Mouse (Mus musculus): ENCODE data around the gene Cntn4. TPM values are rescaled to one million over a fixed set of nuclear protein-coding genes. Genes with fewer than 3 reads are reported as not detected.

Cntn4 gene
- polyA plus RNA-seq, 1 experiment from 2014 or later = 0.72 TPM

GRCm38 (mm10) chr6:106332466-106332865, 655.0 kb downstream of the Cntn4 start:
- 85% methylated on average over 3 of the region's 3 CpGs for WGBS
- Histone ChIP-seq H3K27me3 (ENCODE audit: control insufficient read depth, insufficient read depth, low read length) (no peaks in the 10 kb centered on the region), H3K4me3 (ENCODE audit: low read depth, low read length) (no peak overlapping the region), H3K9ac (ENCODE audit: low read length) (no peak overlapping the region), H3K9me3 (ENCODE audit: control insufficient read depth, low read length) (no peaks in the 10 kb centered on the region), H3K27ac (replicated peaks) (no peak overlapping the region), H3K36me3 (ENCODE audit: control insufficient read depth, insufficient read depth, low read length) (no peaks in the 10 kb centered on the region), H3K4me2 (replicated peaks; ENCODE audit: low read depth) (no peak overlapping the region), H3K4me1 (replicated peaks; ENCODE audit: control insufficient read depth, insufficient read depth) (no peaks in the 10 kb centered on the region)
- DNase-seq (ENCODE audit: low spot score) (no peak), ATAC-seq (ENCODE audit: low FRiP score, low TSS enrichment) (no peak)
- no peak for TF ChIP-seq CTCF (IDR thresholded peaks at IDR 0.05; ENCODE audit: low read depth)
- no peak for TF ChIP-seq EP300 (optimal IDR thresholded peaks at IDR 0.05)

- Histone ChIP-seq H3K4me2 (replicated peaks; ENCODE audit: low read depth) (no peak overlapping the region), H3K9ac (ENCODE audit: low read length) (no peak overlapping the region), H3K27me3 (ENCODE audit: control insufficient read depth, insufficient read depth, low read length) (no peaks in the 10 kb centered on the region), H3K27ac (replicated peaks) (no peak overlapping the region), H3K4me3 (ENCODE audit: low read depth, low read length) (no peak overlapping the region), H3K36me3 (ENCODE audit: control insufficient read depth, insufficient read depth, low read length) (no peaks in the 10 kb centered on the region), H3K9me3 (ENCODE audit: control insufficient read depth, low read length) (no peaks in the 10 kb centered on the region), H3K4me1 (replicated peaks; ENCODE audit: control insufficient read depth, insufficient read depth) (no peaks in the 10 kb centered on the region)
- WGBS = 75% methylated on average over 1 of the region's 1 CpGs
- no peak for TF ChIP-seq EP300 (optimal IDR thresholded peaks at IDR 0.05)
- no peak for TF ChIP-seq CTCF (IDR thresholded peaks at IDR 0.05; ENCODE audit: low read depth)
- ATAC-seq (ENCODE audit: low FRiP score, low TSS enrichment) (no peak), DNase-seq (ENCODE audit: low spot score) (no peak)
Measured at GRCm38 (mm10) chr6:106332933-106333332, 655.5 kb downstream of the Cntn4 start.

GRCm38 (mm10) chr6:106335066-106335465, 657.6 kb downstream of the Cntn4 start:
- Histone ChIP-seq H3K4me1 (replicated peaks; ENCODE audit: control insufficient read depth, insufficient read depth) (no peaks in the 10 kb centered on the region), H3K9me3 (ENCODE audit: control insufficient read depth, low read length) (no peaks in the 10 kb centered on the region), H3K4me3 (ENCODE audit: low read depth, low read length) (no peak overlapping the region), H3K9ac (ENCODE audit: low read length) (no peak overlapping the region), H3K36me3 (ENCODE audit: control insufficient read depth, insufficient read depth, low read length) (no peaks in the 10 kb centered on the region), H3K27me3 (ENCODE audit: control insufficient read depth, insufficient read depth, low read length) (no peaks in the 10 kb centered on the region), H3K27ac (replicated peaks) (no peak overlapping the region), H3K4me2 (replicated peaks; ENCODE audit: low read depth) (no peak overlapping the region)
- TF ChIP-seq EP300 (optimal IDR thresholded peaks at IDR 0.05) = no peak
- no peak for TF ChIP-seq CTCF (IDR thresholded peaks at IDR 0.05; ENCODE audit: low read depth)
- ATAC-seq (ENCODE audit: low FRiP score, low TSS enrichment) = no peak
- 53% methylated on average over 1 of the region's 1 CpGs for WGBS
- no peak for DNase-seq (ENCODE audit: low spot score)

- ATAC-seq (ENCODE audit: low FRiP score, low TSS enrichment) = no peak
- no peaks in the 10 kb centered on the region for H3K9me3 ChIP-seq (ENCODE audit: control insufficient read depth, low read length)
- no peaks in the 10 kb centered on the region for H3K27me3 ChIP-seq (ENCODE audit: control insufficient read depth, insufficient read depth, low read length)
- H3K9ac ChIP-seq (ENCODE audit: low read length) = no peak overlapping the region
- WGBS = 76% methylated on average over 3 of the region's 3 CpGs
- H3K27ac ChIP-seq (replicated peaks) = no peak overlapping the region
- H3K36me3 ChIP-seq (ENCODE audit: control insufficient read depth, insufficient read depth, low read length) = no peaks in the 10 kb centered on the region
- H3K4me3 ChIP-seq (ENCODE audit: low read depth, low read length) = no peak overlapping the region
- H3K4me2 ChIP-seq (replicated peaks; ENCODE audit: low read depth) = no peak overlapping the region
- no peak for DNase-seq (ENCODE audit: low spot score)
- H3K4me1 ChIP-seq (replicated peaks; ENCODE audit: control insufficient read depth, insufficient read depth) = no peaks in the 10 kb centered on the region
- TF ChIP-seq CTCF (IDR thresholded peaks at IDR 0.05; ENCODE audit: low read depth) (no peak), EP300 (optimal IDR thresholded peaks at IDR 0.05) (no peak)
Measured at GRCm38 (mm10) chr6:106336805-106337204, 659.3 kb downstream of the Cntn4 start.

GRCm38 (mm10) chr6:106337829-106338228, 660.4 kb downstream of the Cntn4 start:
- Histone ChIP-seq H3K9me3 (ENCODE audit: control insufficient read depth, low read length) (no peaks in the 10 kb centered on the region), H3K9ac (ENCODE audit: low read length) (no peak overlapping the region), H3K4me3 (ENCODE audit: low read depth, low read length) (no peak overlapping the region), H3K27ac (replicated peaks) (no peak overlapping the region), H3K4me2 (replicated peaks; ENCODE audit: low read depth) (no peak overlapping the region), H3K27me3 (ENCODE audit: control insufficient read depth, insufficient read depth, low read length) (no peaks in the 10 kb centered on the region), H3K4me1 (replicated peaks; ENCODE audit: control insufficient read depth, insufficient read depth) (no peaks in the 10 kb centered on the region), H3K36me3 (ENCODE audit: control insufficient read depth, insufficient read depth, low read length) (no peaks in the 10 kb centered on the region)
- no peak for TF ChIP-seq CTCF (IDR thresholded peaks at IDR 0.05; ENCODE audit: low read depth)
- TF ChIP-seq EP300 (optimal IDR thresholded peaks at IDR 0.05) = no peak
- DNase-seq (ENCODE audit: low spot score) (no peak), ATAC-seq (ENCODE audit: low FRiP score, low TSS enrichment) (no peak)

- TF ChIP-seq CTCF (IDR thresholded peaks at IDR 0.05; ENCODE audit: low read depth) (no peak), EP300 (optimal IDR thresholded peaks at IDR 0.05) (no peak)
- no peaks in the 10 kb centered on the region for H3K9me3 ChIP-seq (ENCODE audit: control insufficient read depth, low read length)
- H3K4me3 ChIP-seq (ENCODE audit: low read depth, low read length) = no peak overlapping the region
- H3K4me1 ChIP-seq (replicated peaks; ENCODE audit: control insufficient read depth, insufficient read depth) = no peaks in the 10 kb centered on the region
- DNase-seq (ENCODE audit: low spot score) = no peak
- H3K27ac ChIP-seq (replicated peaks) = no peak overlapping the region
- no peak overlapping the region for H3K4me2 ChIP-seq (replicated peaks; ENCODE audit: low read depth)
- H3K27me3 ChIP-seq (ENCODE audit: control insufficient read depth, insufficient read depth, low read length) = no peaks in the 10 kb centered on the region
- no peaks in the 10 kb centered on the region for H3K36me3 ChIP-seq (ENCODE audit: control insufficient read depth, insufficient read depth, low read length)
- H3K9ac ChIP-seq (ENCODE audit: low read length) = no peak overlapping the region
- ATAC-seq (ENCODE audit: low FRiP score, low TSS enrichment) = no peak
Measured at GRCm38 (mm10) chr6:106341114-106341513, 663.7 kb downstream of the Cntn4 start.
